Mouse (Mus musculus) WW6 (cell line): ENCODE data around the gene Slfn8.
"Not testable (repeated sequence)": the region's sequence is repeated elsewhere in the genome, so short reads cannot be mapped to it uniquely, and the experiment has no call there.

Source experiments
- DNase-seq: peaks from one replicate; pipeline ENCODE4 v3.0.0-alpha.2; 2013; ENCODE audit warnings: low read depth, low spot score

Slfn8 gene

GRCm38 (mm10) chr11:83020621-83021020, at the start of gene Slfn8:
Gene Slfn8 (minus strand): TSS chr11:83020810.
- DNase-seq, result no peak

GRCm38 (mm10) chr11:83067982-83068694, 47.5 kb upstream of the Slfn8 start:
- DNase-seq, result peak; percentile 5

- DNase-seq, result no peak
Observed at GRCm38 (mm10) chr11:83066640-83067531, 46.3 kb upstream of the Slfn8 start.

- no peak for DNase-seq
Observed at GRCm38 (mm10) chr11:83065441-83066344, 45.1 kb upstream of the Slfn8 start.

GRCm38 (mm10) chr11:83064946-83065345, 44.3 kb upstream of the Slfn8 start, which contains the start of gene Slfn2:
Gene Slfn2 (plus strand): TSS chr11:83065112.
- DNase-seq, result no peak

GRCm38 (mm10) chr11:83063941-83064349, 43.3 kb upstream of the Slfn8 start:
- DNase-seq, result no peak

- no peak for DNase-seq
Observed at GRCm38 (mm10) chr11:83063126-83063525, 42.5 kb upstream of the Slfn8 start.

- DNase-seq, result no peak
Observed at GRCm38 (mm10) chr11:83061806-83062205, 41.2 kb upstream of the Slfn8 start.

- no peak for DNase-seq
Observed at GRCm38 (mm10) chr11:83060412-83061020, 39.9 kb upstream of the Slfn8 start.

GRCm38 (mm10) chr11:83057863-83058262, 37.3 kb upstream of the Slfn8 start:
- peak; percentile 42 for DNase-seq

- DNase-seq, result no peak
Observed at GRCm38 (mm10) chr11:83045642-83046041, 25.0 kb upstream of the Slfn8 start.

GRCm38 (mm10) chr11:83043891-83044290, 23.3 kb upstream of the Slfn8 start:
- DNase-seq, result no peak

- no peak for DNase-seq
Observed at GRCm38 (mm10) chr11:83041000-83041399, 20.4 kb upstream of the Slfn8 start.

GRCm38 (mm10) chr11:83040325-83040724, 19.7 kb upstream of the Slfn8 start:
- DNase-seq, result peak; percentile 38

GRCm38 (mm10) chr11:83039796-83040195, 19.2 kb upstream of the Slfn8 start:
- no peak for DNase-seq

GRCm38 (mm10) chr11:83039156-83039555, 18.5 kb upstream of the Slfn8 start:
- DNase-seq, result no peak

GRCm38 (mm10) chr11:83038686-83039085, 18.1 kb upstream of the Slfn8 start:
- not testable (repeated sequence) for DNase-seq

- DNase-seq, result not testable (repeated sequence)
Observed at GRCm38 (mm10) chr11:83019561-83020519, 770 bp downstream of the Slfn8 start.

- DNase-seq, result no peak
Observed at GRCm38 (mm10) chr11:83016093-83016492, 4.5 kb downstream of the Slfn8 start.

- DNase-seq, result no peak
Observed at GRCm38 (mm10) chr11:83013356-83013755, 7.3 kb downstream of the Slfn8 start.
